Mouse (Mus musculus) embryo, embryonic 11 days (tissue): ENCODE data around the gene Rita1.
A peak's percentile ranks its signal among the peaks of the same experiment; 100 is the strongest.

Experiments used
- DNase-seq: peaks from one replicate; pipeline ENCODE4 v3.0.0-alpha.2; 2015

Gene Rita1

GRCm38 (mm10) chr5:120612442-120612821, at the start of gene Rita1, which contains the start of gene Ddx54:
Rita1 (minus strand) TSS chr5:120612589.
Ddx54 (plus strand) TSS chr5:120612739.
- peak; percentile 98 for DNase-seq

- no peak for DNase-seq
Observed at GRCm38 (mm10) chr5:120660816-120661215, 48.4 kb upstream of the Rita1 start.

GRCm38 (mm10) chr5:120656281-120656751, 43.9 kb upstream of the Rita1 start:
- DNase-seq: no peak

GRCm38 (mm10) chr5:120653873-120654272, 41.5 kb upstream of the Rita1 start:
- DNase-seq: no peak

GRCm38 (mm10) chr5:120652915-120653701, 40.7 kb upstream of the Rita1 start:
- no peak for DNase-seq

- DNase-seq: no peak
Observed at GRCm38 (mm10) chr5:120651230-120651629, 38.8 kb upstream of the Rita1 start.

GRCm38 (mm10) chr5:120649938-120650337, 37.5 kb upstream of the Rita1 start:
- DNase-seq: no peak

- DNase-seq: peak; percentile 23
Observed at GRCm38 (mm10) chr5:120649374-120649933, 37.1 kb upstream of the Rita1 start.

GRCm38 (mm10) chr5:120648569-120649373, 36.4 kb upstream of the Rita1 start, which contains the start of gene Rasal1:
Rasal1 (plus strand) TSS chr5:120648812.
- peak; percentile 51 for DNase-seq

- DNase-seq: no peak
Observed at GRCm38 (mm10) chr5:120647814-120648491, 35.6 kb upstream of the Rita1 start.

GRCm38 (mm10) chr5:120647361-120647760, 35.0 kb upstream of the Rita1 start:
- no peak for DNase-seq

- DNase-seq: no peak
Observed at GRCm38 (mm10) chr5:120645851-120646250, 33.5 kb upstream of the Rita1 start.

GRCm38 (mm10) chr5:120644227-120644626, 31.8 kb upstream of the Rita1 start:
- DNase-seq: no peak

- no peak for DNase-seq
Observed at GRCm38 (mm10) chr5:120643365-120644085, 31.1 kb upstream of the Rita1 start.

GRCm38 (mm10) chr5:120640094-120640493, 27.7 kb upstream of the Rita1 start:
- DNase-seq: no peak

GRCm38 (mm10) chr5:120635633-120636032, 23.2 kb upstream of the Rita1 start:
- DNase-seq: no peak

- DNase-seq: no peak
Observed at GRCm38 (mm10) chr5:120634860-120635259, 22.5 kb upstream of the Rita1 start.

GRCm38 (mm10) chr5:120634131-120634530, 21.7 kb upstream of the Rita1 start, which contains the start of gene Cfap73:
Cfap73 (minus strand) TSS chr5:120634235.
- DNase-seq: no peak

- DNase-seq: no peak
Observed at GRCm38 (mm10) chr5:120631892-120632291, 19.5 kb upstream of the Rita1 start.

- DNase-seq: peak; percentile 51
Observed at GRCm38 (mm10) chr5:120631128-120631527, 18.7 kb upstream of the Rita1 start.

GRCm38 (mm10) chr5:120628624-120629023, 16.2 kb upstream of the Rita1 start:
- DNase-seq: no peak
